Mouse (Mus musculus) thymus, adult 2 months (tissue): ENCODE data around the gene Gli2. TPM values are rescaled to one million over a fixed set of nuclear protein-coding genes. Genes with fewer than 3 reads are reported as not detected.

Experiments
- DNase-seq: peaks from one replicate; pipeline ENCODE4 v3.0.0; 2021
- H3K27ac ChIP-seq: fragments of 200-500 bp; 2 replicates; pipeline ENCODE4 v1.5.1; 2012; ENCODE audit warnings: low read length, control low read depth; ENCODE audit not compliant: control insufficient read depth, insufficient read depth
- H3K27me3 ChIP-seq: fragments of 200-500 bp; 2 replicates; pipeline ENCODE4 v1.6.1; 2012; ENCODE audit warnings: mild to moderate bottlenecking, low read length, moderate library complexity, mixed read lengths; ENCODE audit not compliant: control insufficient read depth, insufficient read depth
- H3K36me3 ChIP-seq: fragments of 200-500 bp; 2 replicates; pipeline ENCODE4 v1.6.1; 2012; ENCODE audit warnings: mild to moderate bottlenecking, low read length, moderate library complexity; ENCODE audit not compliant: control insufficient read depth, insufficient read depth
- H3K4me1 ChIP-seq: fragments of 200-500 bp; replicated peaks from 2 replicates; pipeline ENCODE4 v1.6.1; 2012; ENCODE audit warnings: low read length; ENCODE audit not compliant: control insufficient read depth, insufficient read depth
- H3K4me3 ChIP-seq: fragments of 200-500 bp; 2 replicates; pipeline ENCODE4 v1.5.1; 2012; ENCODE audit warnings: mild to moderate bottlenecking, low read length, control low read depth, moderate library complexity; ENCODE audit not compliant: control insufficient read depth, insufficient read depth
- CTCF ChIP-seq: fragments of 200-500 bp; IDR thresholded peaks from 2 replicates; pipeline ENCODE4 v1.5.1; 2012; ENCODE audit warnings: mild to moderate bottlenecking, control low read depth, low read length, moderate library complexity, borderline replicate concordance; ENCODE audit not compliant: control insufficient read depth, poor library complexity, insufficient read depth; ENCODE audit errors: extremely low read depth
- POLR2A ChIP-seq: fragments of 200-500 bp; IDR thresholded peaks from 2 replicates; pipeline ENCODE4 v1.6.1; 2012; ENCODE audit warnings: mild to moderate bottlenecking, low read length, control low read depth, moderate library complexity; ENCODE audit not compliant: control insufficient read depth, poor library complexity, insufficient read depth; ENCODE audit errors: extremely low read depth
- WGBS: fragments of 180-500 bp; shearing (Covaris S2); methylation state at CpG from one replicate; pipeline ENCODE4 v1.1.7; 2018; 5-methylcytosine and 5-hydroxymethylcytosine counted together
- polyA plus RNA-seq: library from polyadenylated mRNA; depleted of rRNA; stranded (reverse); fragments of >200 nt; gene quantifications from 2 replicates; pipeline ENCODE4 v1.2.3, GENCODE M21; 2012

The Gli2 gene
- polyA plus RNA-seq, 1 experiment = 2.4 TPM

GRCm38 (mm10) chr1:118895026-118895762, 158.2 kb downstream of the Gli2 start:
- DNase-seq = no peak
- TF ChIP-seq CTCF = no peak
- TF ChIP-seq POLR2A = no peak
- no peak overlapping the region for H3K27ac ChIP-seq
- H3K36me3 ChIP-seq = no peaks in the 10 kb centered on the region
- no peak overlapping the region for H3K4me3 ChIP-seq
- H3K27me3 ChIP-seq = no peaks in the 10 kb centered on the region
- WGBS = 87% methylated on average over 9 of the region's 9 CpGs
- H3K4me1 ChIP-seq = no peaks in the 10 kb centered on the region

DNA sequence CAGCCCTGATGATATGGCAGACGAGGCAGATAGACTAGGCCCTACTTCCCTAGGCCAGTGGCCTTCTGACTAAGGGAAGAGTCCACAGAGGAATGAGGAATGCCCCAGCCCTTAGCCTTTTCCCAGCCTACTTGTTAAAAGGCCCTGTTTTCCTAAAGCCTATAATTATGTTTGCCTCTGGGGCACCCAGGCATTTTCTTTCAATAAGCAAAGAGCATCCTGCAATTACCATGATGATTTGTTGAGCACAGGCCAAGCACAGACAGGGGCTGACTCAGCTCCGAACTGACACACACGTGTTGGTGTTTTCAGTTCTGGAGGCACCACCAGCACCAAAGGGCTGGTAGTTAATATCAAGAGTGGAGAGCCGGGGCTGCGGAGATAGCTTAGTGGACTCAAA, 162.0 kb downstream of the Gli2 start:
- H3K27ac ChIP-seq = no peak overlapping the region
- 89% methylated on average over 5 of the region's 5 CpGs for WGBS
- DNase-seq = no peak
- no peaks in the 10 kb centered on the region for H3K4me1 ChIP-seq
- H3K27me3 ChIP-seq = no peaks in the 10 kb centered on the region
- no peaks in the 10 kb centered on the region for H3K36me3 ChIP-seq
- TF ChIP-seq CTCF (no peak), POLR2A (no peak)
- no peak overlapping the region for H3K4me3 ChIP-seq

GRCm38 (mm10) chr1:118890125-118890875, 163.1 kb downstream of the Gli2 start:
- Histone ChIP-seq H3K4me1 (no peaks in the 10 kb centered on the region), H3K27ac (no peak overlapping the region), H3K36me3 (no peaks in the 10 kb centered on the region), H3K27me3 (no peaks in the 10 kb centered on the region), H3K4me3 (no peak overlapping the region)
- WGBS = 88% methylated on average over 14 of the region's 14 CpGs
- no peak for DNase-seq
- TF ChIP-seq CTCF = no peak
- no peak for TF ChIP-seq POLR2A

GRCm38 (mm10) chr1:118880781-118881247, 172.6 kb downstream of the Gli2 start:
- 85% methylated on average over 7 of the region's 7 CpGs for WGBS
- Histone ChIP-seq H3K4me1 (no peaks in the 10 kb centered on the region), H3K27ac (no peak overlapping the region), H3K27me3 (no peaks in the 10 kb centered on the region), H3K4me3 (no peak overlapping the region), H3K36me3 (no peaks in the 10 kb centered on the region)
- no peak for DNase-seq
- TF ChIP-seq POLR2A (no peak), CTCF (no peak)

DNA sequence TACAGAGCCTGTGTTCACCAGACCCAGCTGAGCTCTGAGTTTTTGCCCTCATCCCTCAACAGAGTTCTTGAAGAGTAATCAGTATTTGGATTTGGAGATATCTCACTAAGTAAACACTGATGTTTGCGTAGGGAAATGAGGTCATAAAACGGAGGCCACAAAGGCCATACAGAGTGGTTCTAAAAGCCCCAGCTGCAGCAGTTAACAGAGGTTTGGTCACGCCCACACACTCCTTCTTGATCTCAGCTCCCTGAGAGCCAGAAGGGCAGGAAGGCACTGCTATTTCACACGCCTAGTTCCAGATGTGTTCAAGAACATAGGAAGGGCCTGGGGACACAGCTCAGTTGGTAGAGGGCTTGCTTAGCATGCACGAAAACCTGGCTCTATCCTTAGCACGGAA, 175.1 kb downstream of the Gli2 start:
- 83% methylated on average over 6 of the region's 6 CpGs for WGBS
- DNase-seq = no peak
- TF ChIP-seq CTCF (no peak), POLR2A (no peak)

GRCm38 (mm10) chr1:118875227-118875626, 178.2 kb downstream of the Gli2 start:
- Histone ChIP-seq H3K36me3 (no peaks in the 10 kb centered on the region), H3K27ac (no peak overlapping the region), H3K4me1 (no peaks in the 10 kb centered on the region), H3K4me3 (no peak overlapping the region), H3K27me3 (no peaks in the 10 kb centered on the region)
- DNase-seq = no peak
- TF ChIP-seq POLR2A (no peak), CTCF (no peak)
- 95% methylated on average over 9 of the region's 9 CpGs for WGBS

More for the DNA sequence above, 175.1 kb downstream of the Gli2 start:
- no peaks in the 10 kb centered on the region for H3K27me3 ChIP-seq
- no peak overlapping the region for H3K4me3 ChIP-seq
- H3K36me3 ChIP-seq = no peaks in the 10 kb centered on the region
- no peaks in the 10 kb centered on the region for H3K4me1 ChIP-seq
- no peak overlapping the region for H3K27ac ChIP-seq
